Mouse (Mus musculus) stomach, postnatal 0 days (tissue): ENCODE results near the gene Aph1a.

Experiments used
- CTCF ChIP-seq: IDR thresholded peaks from 2 replicates; pipeline ENCODE4 v1.5.1; 2016; ENCODE audit warnings: antibody characterized with exemption, low read depth, mild to moderate bottlenecking, moderate library complexity
- EP300 ChIP-seq: optimal IDR thresholded peaks from 2 replicates; pipeline ENCODE3; 2016; ENCODE audit warnings: antibody characterized with exemption

DNA sequence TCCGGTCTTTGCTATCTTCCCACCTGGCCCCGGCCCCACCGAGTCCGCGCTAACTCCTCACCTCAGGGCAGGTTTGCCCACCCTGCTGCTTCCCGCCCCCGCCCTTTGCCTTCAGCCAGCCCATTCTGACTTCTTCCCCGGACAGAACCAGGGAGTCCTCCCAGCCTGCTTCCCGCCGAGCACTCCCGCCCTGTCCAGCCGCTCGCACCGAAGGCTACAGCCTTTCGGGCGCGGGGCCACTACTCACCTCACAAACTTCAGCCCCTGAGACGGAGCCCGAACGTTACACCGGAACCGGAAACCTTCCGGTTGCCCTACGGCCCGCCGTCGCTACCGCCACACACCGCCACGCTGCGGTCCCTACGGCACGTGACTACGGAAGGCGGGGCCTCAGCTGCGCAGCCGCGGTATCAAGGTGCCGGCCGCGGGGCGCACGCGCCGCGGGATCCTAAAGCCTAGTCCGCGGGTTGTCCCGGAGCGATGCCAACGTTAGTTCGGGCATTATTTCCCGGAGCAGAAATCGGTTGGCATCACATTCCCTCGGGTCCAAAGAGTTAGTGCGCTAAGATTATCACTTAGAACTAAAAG lies 38.2 kb upstream of the Aph1a start, which contains the start of gene Prpf3:
- TF ChIP-seq CTCF: peak; percentile 20; the same call in 1 of the 2 replicates
- no peak for TF ChIP-seq EP300
